Mouse (Mus musculus) kidney, adult 18-20 months (tissue): Measurements from ENCODE around the gene Zbtb1.

Experiments used
- DNase-seq: peaks from one replicate; pipeline ENCODE4 v3.0.0; 2021

Zbtb1 gene

GRCm38 (mm10) chr12:76369978-76370830, at the start of gene Zbtb1:
Zbtb1 (plus strand) TSS chr12:76370266.
- peak; percentile 84 for DNase-seq

- no peak for DNase-seq
Measured at GRCm38 (mm10) chr12:76324679-76325431, 45.2 kb upstream of the Zbtb1 start, which contains the start of gene Akap5. Akap5 (plus strand) TSS chr12:76324891.

DNA sequence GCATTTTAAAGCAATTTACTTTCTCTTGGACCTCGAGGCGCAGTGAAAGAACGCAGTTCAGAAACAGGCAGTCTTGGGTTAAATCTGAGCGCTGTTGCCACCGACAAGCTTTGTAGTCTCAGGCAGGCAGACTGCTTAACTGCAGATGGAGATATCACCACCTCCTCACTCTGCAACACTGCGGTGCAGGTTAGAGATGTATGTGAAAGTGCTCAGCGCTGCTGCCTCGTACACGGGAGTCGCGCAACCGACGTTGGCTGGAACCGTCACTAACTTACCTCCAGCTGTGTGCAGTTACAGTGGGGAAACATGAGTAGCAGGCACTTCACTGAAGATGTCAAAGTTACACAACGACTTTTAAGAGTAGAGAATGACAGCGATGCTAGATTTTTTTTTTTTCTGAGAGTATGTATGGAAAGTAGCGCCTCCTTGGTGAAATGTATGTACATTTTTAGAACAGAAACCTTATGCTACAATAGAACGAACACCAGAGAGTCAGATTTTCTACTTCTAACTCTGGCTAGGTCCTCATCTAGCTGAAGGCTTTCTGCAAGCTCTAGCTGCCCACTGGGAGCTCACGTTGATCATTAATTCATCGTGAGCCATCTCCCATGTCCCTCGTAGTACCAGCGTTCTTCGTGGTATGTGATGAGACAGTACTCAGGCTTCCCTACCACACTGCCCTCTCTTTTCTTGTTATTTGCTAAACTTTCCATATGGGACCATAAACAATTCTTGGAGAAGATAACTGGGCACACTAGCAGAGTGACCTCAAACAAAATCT, 43.4 kb upstream of the Zbtb1 start:
- no peak for DNase-seq

GRCm38 (mm10) chr12:76328567-76329354, 41.3 kb upstream of the Zbtb1 start:
- DNase-seq: no peak

DNA sequence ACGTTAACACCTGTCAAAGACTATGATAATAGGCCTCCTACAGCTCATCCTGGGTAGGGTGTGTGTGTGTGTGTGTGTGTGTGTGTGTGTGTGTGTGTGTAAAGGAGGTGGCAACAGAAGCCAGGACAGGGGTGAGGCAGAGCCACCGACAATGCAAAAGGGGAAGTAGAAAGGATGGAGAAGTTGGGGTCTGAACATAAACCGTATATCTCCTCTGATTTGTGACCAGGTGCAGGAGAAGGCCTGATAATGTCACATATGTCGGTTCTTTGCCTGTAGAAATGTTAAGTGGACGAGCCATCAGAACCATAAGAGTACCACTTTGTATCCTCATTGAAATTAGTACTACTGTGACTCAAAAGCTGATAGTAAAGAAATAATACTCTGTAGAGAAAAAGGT, 36.4 kb upstream of the Zbtb1 start:
- DNase-seq: no peak

DNA sequence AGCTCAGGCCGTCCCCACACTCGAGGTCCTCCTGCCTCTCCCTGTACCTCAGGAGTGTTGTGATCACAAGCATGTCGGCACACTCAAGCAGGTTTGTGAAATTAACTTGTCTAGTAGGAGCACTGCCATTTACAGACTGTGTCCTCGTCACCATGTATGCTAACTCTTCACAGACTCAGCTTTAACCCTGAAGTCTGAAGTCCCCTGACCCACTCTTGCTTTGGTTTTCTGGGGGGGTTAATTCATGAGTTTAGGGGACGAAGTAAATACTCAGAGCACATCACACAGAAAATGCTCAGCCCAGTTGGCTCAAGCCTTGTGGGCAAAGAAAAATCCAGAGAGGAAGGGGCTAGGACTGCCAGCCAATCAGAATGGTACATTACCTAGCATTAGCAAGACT, 34.4 kb upstream of the Zbtb1 start:
- no peak for DNase-seq

GRCm38 (mm10) chr12:76336111-76336965, 33.7 kb upstream of the Zbtb1 start:
- DNase-seq: no peak

GRCm38 (mm10) chr12:76341080-76341479, 29.0 kb upstream of the Zbtb1 start:
- peak; percentile 51 for DNase-seq

DNA sequence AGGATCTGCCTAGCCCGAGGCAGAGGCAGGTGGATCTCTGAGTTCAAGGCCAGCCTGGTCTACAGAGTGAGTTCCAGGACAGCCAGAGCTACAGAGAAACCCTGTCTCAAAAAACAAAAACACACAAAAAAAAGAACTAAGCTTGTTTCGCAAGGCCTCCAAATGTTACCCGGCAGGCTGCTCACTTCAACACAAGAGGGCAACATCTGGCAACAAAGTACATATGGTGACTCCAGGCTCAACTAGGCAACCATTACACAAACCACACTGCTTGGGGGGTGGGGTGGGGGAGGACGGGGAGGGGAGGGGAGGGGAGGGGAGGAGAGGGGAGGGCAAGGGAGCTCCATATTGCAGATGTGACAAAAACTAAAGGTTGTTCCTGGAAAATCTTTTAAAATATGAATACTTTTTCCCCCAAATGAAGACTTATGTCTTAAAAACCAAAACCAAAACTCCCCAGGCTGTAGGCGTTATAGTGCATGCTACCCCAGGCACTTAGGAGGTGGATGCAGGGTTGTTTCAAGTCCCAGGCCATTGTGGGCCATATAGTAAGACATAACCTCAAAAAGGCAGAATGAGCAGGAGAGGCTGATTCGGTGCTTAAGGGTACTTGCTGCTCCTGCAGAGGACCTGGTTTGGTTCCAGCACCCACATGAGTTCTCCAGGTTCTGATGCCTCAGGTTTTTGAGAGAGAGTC, 24.2 kb upstream of the Zbtb1 start:
- DNase-seq: no peak

GRCm38 (mm10) chr12:76349680-76350220, 20.3 kb upstream of the Zbtb1 start:
- DNase-seq: no peak

- DNase-seq: no peak
Measured at GRCm38 (mm10) chr12:76360868-76361267, 9.2 kb upstream of the Zbtb1 start.

DNA sequence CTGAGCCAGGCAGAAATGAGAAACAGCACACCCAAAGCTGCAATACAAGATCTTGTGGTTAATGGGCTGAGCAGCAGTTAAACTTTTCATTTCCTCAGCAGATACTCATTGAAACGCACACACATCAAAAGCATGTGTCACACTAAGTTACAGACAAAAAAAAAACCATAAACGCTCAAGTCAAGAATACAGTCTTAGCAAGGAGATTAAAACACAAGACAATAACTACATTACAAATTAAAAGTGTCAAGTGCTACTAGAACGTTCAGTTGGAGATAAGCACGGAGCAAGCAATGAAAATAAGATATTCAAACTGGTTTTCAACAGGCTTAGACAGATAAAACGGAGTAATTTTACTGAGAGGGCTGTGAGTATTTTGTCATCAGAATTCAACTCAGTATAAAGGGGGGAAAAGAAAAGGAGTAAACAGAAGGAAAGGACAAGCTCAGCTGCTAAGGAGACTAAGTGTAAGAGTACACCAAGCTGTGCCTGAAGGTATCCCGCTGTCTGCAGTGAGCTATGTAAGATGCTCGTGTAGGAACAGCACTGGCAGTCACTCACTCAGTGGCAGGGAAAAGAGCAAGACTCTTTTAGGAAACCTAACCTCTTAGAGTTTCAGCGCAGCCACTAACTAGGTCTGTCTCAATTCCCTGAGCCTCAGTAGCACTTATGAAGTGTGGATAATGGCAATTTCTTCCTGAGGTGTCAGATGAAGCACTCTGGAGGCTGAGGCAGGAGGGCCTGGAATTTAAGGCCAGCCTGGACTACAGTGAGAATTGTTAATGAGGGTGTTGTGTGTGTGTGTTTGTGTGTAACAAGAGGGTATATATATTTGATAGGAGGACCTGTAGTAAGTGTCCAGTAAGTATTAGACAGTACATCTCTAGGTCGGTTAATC, 8.4 kb upstream of the Zbtb1 start:
- DNase-seq: no peak

DNA sequence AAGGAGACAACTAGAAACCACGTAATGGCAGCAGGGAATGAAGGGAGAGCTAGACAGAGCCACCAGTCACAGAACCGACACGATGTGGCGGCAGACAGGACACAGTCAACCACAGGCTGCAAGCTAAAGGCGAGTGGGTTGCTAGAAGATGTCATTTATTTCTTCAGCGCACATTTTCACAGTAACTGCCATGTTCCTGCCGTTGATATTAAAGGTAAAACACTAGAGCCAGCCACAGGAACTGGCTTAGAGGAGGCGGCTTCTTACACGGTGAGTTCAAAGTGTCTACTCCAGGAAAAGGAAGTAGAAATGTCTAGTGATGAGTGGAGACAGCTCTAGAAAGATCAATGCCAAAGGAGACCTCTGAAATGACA, 7.8 kb upstream of the Zbtb1 start:
- no peak for DNase-seq

DNA sequence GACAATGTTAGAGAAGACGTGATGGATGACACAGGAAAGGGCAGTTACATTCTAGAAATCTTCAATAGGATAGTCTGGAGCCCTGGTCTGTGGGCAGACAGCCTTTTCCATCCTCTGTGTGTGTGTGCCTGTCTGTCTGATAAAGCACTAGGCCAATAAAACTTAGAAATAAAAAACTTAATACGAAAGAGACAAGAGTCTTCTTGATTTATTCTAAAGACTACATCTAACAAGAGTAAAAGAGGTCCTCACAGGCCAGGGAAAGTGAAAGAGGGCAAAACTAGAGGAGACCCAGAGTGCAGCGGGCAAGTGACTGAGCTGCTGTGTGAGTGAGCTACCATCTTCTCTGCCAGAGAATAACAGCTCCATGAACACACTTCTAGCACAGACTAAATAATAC, 3.8 kb upstream of the Zbtb1 start:
- no peak for DNase-seq

GRCm38 (mm10) chr12:76367096-76367995, 2.7 kb upstream of the Zbtb1 start:
- peak; percentile 41 for DNase-seq

DNA sequence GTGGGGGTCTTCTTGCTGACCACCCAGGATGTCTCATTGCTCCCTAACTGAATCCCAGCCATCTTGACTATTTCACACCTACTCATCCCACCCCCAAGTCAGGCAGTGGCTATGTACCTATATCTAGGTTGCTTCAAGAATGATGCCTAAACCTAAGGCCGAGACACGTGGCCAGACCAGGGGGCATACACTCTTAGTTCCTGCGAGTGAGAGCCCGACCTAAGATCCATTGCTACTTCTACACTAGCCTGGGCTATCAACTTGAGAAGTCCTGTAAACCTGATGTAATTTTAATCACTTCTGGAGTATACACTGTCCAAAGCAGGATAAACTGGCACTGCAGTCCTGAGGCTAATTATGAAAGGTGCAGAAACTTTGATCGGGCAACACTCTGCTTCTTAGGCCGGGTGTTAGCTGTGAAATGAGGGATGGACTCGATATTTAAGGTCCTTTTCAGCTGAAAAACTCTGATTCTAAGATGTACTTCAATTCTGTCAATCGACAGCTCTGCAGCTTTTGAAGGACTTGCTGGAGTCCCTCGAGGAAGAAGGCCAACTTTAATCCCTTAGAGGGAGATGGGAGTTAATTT, 1.8 kb upstream of the Zbtb1 start:
- DNase-seq: no peak

DNA sequence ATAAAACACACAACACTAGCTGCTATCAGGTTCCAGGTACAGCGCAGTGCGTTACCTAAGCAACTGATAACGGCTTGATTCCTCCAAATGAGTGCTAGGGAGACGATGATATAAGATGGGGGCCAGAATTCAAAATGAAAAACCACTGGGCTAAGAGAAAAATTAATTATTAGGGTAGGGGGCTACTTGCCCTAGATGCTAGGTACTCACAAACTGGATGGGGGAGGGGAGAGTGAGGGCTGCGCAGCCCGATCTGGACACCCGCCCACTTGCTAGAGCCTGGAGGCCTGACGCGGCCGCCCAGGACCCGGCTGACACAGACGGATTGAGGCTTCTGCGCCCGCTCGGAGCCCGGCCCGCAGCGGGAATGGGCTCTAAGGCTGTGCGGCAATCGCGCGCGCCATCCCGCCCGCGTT, 1.3 kb upstream of the Zbtb1 start:
- DNase-seq: no peak
